Mouse (Mus musculus) gastrocnemius, postnatal 4 days (tissue): Measurements from ENCODE around the gene Gm49337. TPM values are rescaled to one million over a fixed set of nuclear protein-coding genes. Genes with fewer than 3 reads are reported as not detected.

Source experiments
- DNase-seq, 2 experiments: peaks; one replicate each; pipeline ENCODE4 v3.0.0; 2021 to 2022; ENCODE audit warnings: low spot score in 2 of 2, mixed read lengths in 2 of 2
- total RNA-seq, 2 experiments: library from RNA; stranded (reverse); gene quantifications; 2 replicates each; pipeline ENCODE4 v1.2.3; 2021

Gene Gm49337
- total RNA-seq, 2 experiments from 2014 or later, result not detected

DNA sequence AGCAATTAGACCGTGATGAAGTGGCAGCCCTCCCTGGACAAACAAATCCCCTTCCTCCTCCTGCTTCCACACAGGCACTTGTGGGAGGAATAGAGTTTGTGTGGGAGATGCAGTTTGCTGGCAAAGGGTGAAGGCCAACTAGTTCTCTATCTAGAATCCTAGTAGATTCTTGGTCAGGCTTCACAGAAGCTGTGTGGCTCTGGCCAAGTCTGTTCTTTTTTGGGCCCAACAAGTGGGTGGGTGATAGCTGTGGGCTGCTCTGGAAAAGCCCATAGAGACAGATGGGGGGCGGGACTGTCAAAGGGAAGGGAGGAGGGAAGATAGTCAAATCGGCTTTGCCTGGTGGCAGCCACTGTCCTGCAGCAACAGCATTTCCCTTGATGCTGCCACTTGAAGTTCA, 12.4 kb upstream of the Gm49337 start:
- no peak for DNase-seq

GRCm38 (mm10) chr4:116162142-116162541, 11.0 kb upstream of the Gm49337 start:
- DNase-seq, result no peak

DNA sequence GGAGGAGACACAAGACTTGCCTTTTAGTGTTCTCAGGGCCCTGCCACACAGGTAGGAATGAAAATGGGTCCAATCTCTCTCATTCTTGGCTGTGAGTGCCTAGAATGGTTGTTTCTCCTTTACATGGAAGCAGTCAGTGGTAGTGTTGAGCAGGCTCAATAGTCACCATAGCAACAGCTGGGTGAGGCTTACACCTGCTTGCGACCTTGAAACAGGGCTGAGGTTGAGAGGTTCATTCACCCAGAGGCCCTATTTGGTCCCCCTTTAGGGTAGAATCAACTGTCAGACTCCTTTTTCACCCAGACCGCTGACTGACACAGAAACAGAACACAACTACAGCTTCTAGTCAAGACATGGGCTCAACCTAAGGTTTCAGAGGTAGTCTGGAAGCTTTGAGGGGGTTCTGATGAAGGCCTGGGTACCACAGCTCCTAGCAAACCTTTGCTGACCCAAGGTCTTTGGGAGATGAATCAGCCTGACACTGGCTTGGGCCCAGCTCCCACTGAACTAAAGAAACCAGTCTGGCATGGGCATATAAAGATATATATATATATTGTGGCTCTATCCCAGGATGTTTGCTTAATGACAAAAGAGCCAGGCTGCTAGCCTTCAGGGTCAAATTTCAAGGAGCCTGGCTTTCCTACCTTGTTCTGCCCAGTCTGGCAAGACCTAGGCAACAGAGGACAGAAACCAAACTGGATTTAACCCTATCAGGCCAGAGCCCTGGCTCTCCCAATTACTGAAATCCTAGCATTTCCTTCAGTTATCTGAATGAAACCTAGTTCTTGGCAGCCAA, 8.2 kb upstream of the Gm49337 start:
- DNase-seq, result no peak

GRCm38 (mm10) chr4:116165708-116166407, 7.3 kb upstream of the Gm49337 start:
- DNase-seq, result no peak

- DNase-seq, result no peak
Measured at GRCm38 (mm10) chr4:116167404-116167803, 5.8 kb upstream of the Gm49337 start, which contains the start of gene Tspan1. Gene Tspan1 (minus strand): TSS chr4:116167601.

DNA sequence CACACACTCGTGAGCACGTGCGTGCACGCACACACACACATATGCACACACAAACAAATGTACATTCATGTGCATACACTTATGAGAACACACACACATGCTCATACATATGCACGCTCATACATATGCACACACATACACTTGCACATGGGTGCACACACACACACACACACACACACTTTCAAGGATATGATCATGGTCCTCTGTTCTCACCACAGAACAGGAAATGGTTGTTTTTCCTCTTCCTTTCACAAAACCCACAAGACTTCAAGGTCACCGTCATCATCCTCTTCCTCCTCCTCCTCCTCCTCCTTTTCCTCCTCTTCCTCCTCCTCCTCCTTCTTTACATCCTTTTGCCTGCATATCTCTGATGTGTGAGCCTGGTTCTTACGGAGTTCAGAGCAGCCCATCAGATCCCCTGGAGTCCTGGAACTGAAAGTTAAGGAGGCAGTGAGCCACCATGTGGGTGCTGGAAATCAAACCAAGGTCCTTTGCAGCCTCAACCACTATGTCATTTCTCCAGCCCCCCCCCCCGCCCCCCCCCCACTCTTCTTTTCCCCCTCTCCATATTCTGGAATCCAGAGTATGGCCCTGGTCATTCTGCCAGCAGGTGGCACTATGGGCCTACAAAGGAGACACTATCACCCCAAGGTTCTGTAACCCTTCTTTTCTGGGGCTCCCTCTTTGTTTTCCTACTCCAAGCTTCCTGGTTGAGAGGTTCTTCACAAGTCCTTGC, 4.4 kb upstream of the Gm49337 start:
- DNase-seq, result peak; percentile 39 to 71

DNA sequence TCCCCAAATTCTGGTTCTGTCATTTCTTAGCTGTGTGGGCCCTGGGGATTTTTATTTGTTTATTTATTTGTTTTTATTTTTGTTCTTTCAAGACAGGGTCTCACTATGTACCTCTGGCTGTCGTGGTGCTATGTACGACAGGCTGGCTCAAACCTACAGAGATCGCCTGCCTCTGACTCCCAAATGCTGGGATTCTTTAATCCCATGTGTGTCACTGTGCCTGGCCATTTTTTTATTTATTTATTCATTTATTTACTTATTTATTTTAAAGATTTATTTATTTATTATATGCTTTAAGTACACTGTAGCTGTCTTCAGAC, 3.9 kb upstream of the Gm49337 start:
- DNase-seq, result no peak

- no peak for DNase-seq
Measured at GRCm38 (mm10) chr4:116173752-116174151, 568 bp downstream of the Gm49337 start.

DNA sequence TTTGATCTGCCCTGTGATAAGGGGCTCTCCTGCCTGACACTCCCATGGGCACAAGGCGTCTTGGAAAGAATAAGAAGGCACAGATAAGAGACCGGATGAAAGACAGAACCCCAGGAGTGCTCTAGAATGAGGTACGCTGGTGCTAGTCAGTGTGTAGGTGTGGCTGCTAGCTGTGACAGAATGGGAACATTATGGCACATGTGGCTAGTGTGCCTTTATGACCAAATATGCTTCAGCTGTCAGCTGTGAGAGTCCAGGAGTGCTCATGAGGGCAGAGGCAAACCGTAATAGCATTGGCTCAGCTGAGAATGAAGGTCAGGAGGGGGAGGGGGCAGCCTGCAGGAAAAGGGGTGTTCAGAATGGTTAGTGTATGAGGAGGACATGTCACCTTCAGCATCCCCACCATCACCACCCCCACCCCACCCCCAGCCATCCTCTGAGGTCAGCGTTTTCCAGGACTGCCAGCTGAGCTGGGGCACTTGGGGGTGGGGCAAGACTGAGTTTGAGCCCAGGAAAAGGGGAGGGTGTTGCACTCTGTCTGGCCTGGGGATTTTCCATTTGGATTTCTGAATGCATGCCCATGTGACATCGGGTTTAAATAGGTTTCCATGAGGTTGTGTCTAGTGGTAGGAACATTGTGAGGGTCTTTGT, 1.4 kb downstream of the Gm49337 start:
- no peak for DNase-seq

GRCm38 (mm10) chr4:116175136-116175535, 2.0 kb downstream of the Gm49337 start:
- no peak for DNase-seq

DNA sequence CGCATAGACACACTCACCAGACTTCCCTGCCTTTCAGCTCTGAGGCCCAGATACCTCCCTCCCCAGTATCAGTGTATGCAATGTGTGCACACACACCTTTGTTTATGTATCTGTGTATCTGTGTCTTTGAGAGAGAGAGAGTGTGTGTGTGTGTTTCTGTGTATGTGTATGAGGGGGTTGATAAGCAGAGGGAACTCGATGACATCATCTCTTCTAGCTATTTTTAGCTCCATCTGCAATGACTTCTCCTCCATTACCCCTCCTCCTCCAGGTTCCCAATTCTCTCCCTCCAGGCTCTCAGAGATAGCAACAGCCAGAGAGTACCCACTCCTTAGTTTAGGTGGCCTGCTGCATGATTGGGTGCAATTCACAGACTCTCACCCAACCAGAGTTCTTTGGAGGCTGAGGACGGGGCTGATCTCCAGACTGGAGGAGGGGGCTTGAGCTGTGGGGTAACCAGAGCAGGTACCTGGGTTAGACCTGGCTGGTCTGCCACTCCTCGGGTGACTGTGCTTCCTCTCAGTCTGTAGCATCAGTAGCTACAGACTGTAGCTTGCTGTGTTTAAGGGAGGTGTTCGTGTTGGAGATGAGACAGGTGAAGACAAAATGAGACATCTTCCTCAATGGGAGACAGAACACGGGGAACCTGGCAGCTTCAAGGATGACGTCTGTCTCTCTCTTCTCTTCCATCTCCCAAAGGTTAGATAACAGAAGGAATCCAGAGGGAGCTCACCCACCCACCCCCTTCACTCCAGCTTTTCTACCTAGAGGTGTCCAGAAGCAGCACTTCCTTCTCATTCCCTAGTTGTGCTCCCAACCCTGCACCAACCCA, 2.7 kb downstream of the Gm49337 start:
- no peak for DNase-seq

DNA sequence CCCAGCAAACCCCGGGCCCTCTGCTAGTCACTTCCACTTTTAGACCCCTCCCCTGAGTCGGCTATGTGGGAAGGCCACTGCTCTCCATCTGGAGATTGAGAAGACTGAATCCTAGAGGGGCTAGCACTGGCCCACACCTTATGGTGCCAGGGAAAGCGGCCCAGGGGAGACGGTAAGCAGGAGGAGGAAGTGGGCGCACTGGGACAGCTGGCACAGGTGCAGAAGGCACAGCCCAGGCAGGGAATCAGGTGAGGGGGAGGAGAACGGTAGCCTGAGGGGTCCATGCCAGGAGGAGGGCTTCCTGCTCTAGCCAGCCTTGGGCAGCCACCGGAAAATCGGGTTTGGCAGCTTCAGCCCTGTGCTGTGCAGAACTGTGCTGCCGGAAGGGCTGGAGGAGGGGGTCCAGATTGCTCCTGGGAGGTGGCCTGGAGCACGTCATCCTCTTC, 3.4 kb downstream of the Gm49337 start:
- peak in 1 of 2 experiments; percentile 52 for DNase-seq

- peak in 1 of 2 experiments; percentile 39 for DNase-seq
Measured at GRCm38 (mm10) chr4:116177140-116177539, 4.0 kb downstream of the Gm49337 start.

DNA sequence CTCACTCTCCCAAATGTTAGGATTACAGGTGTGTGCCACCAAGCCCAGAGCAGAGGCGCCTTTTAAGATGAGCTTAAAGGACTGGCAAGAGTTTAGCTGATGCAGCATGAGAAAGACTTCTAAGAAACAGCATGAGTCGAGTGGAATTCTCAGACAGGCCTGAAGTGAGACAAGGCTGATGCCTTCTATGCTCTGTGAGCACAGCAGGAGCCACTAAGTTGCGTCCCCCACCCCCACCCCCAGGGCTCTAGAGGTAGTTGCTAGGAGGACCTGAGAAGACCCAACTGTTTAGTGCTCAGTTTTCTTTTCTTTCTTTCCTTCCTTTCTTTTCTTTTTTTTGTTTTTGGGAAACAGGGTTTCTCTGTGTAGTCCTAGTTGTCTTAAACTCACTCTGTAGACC, 8.9 kb downstream of the Gm49337 start:
- no peak for DNase-seq

GRCm38 (mm10) chr4:116182745-116183144, 9.6 kb downstream of the Gm49337 start:
- no peak for DNase-seq

DNA sequence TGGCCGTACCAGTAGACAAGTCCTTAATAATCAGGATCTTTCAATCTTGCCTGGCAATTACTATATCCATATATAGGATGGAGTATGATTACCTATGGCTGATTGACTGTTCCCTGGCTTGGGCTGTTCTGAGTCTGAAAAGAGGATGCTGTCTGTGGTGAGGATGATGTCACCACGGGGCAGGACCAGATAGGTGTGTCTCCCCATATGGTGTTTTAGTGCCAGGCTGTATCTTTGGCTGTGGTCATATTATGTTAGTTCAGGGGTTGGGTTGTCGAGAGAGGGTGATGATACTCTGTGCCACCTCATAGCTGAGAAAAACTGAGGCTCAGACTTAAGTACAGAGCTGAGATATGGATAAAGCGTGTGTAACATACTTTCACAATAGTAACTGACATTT, 11.9 kb downstream of the Gm49337 start:
- DNase-seq, result no peak

DNA sequence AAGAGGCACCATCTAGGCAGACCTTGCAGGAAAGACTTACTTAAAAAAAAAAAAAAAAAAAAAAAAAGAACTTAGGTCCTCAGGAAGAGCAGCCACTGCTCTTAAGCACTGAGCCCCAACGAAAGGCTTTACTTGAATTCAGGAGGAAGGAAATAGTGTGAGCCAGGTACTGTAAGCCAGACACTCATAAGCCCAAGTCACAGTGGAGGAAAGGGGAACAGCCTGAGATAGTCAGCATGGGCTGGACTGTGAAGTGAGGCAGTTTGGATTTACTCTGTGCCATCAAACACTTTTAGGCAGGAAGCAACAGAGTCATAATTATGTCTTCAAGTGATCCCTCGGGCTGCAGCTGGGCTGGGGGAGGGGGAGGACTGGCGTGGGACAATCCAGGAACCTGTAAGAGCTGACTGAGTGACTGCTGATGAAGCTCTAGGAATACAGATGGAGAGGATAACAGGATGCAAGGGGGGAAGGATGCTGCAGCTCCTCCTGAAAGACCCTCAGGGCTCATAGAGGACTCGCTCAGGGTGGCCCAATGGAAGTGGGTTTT, 19.2 kb downstream of the Gm49337 start:
- DNase-seq, result no peak

- DNase-seq, result no peak
Measured at GRCm38 (mm10) chr4:116193583-116194383, 20.6 kb downstream of the Gm49337 start.

DNA sequence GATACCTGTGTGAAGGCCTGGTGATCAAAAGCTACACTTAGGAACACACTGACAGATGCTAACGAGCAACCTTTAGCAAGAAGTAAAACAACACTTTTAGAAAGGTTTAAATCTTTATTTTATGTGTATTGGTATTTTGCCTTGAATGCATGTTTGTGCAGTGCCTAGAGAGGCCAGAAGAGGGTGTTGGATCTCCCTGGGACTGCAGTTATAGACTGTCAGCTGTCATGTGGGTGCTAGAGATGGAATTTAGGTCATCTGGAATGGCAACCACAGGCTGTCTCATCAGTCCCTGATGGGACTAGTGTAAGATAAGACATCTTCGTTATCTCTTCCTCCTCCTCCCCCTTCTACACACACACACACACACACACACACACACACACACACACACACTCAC, 25.2 kb downstream of the Gm49337 start:
- no peak for DNase-seq
